Mouse (Mus musculus) midbrain, embryonic 11.5 days (tissue): ENCODE results near the gene Gm42791. TPM values are rescaled to one million over a fixed set of nuclear protein-coding genes. Genes with fewer than 3 reads are reported as not detected.

Experiments used
- ATAC-seq: fragments of 200-750 bp; cut with Nextera tagmentation; 2 replicates; pipeline ENCODE4 v1.8.0; 2017; ENCODE audit warnings: moderate TSS enrichment, moderate library complexity; ENCODE audit not compliant: low FRiP score
- DNase-seq: peaks from one replicate; pipeline ENCODE4 v3.0.0; 2015; ENCODE audit warnings: low spot score; ENCODE audit errors: missing footprints
- H3K27ac ChIP-seq: fragments of 300-500 bp; sonication (generic); 2 replicates; pipeline ENCODE4 v1.5.1; 2014; ENCODE audit warnings: low read depth, low read length
- H3K27me3 ChIP-seq: fragments of 300-500 bp; sonication (generic); 2 replicates; pipeline ENCODE4 v1.6.1; 2014; ENCODE audit warnings: mild to moderate bottlenecking, low read length, moderate library complexity, mixed read lengths; ENCODE audit not compliant: control insufficient read depth, insufficient read depth
- H3K36me3 ChIP-seq: fragments of 300-500 bp; sonication (generic); 2 replicates; pipeline ENCODE4 v1.6.1; 2014; ENCODE audit warnings: mild to moderate bottlenecking, low read length, moderate library complexity, mixed read lengths; ENCODE audit not compliant: control insufficient read depth, insufficient read depth
- H3K4me1 ChIP-seq: fragments of 300-500 bp; sonication (generic); 2 replicates; pipeline ENCODE4 v1.6.1; 2014; ENCODE audit warnings: low read length; ENCODE audit not compliant: control insufficient read depth, insufficient read depth
- H3K4me2 ChIP-seq: fragments of 300-500 bp; sonication (generic); 2 replicates; pipeline ENCODE4 v1.6.1; 2014; ENCODE audit warnings: mild to moderate bottlenecking, moderate library complexity
- H3K4me3 ChIP-seq: fragments of 300-500 bp; sonication (generic); 2 replicates; pipeline ENCODE4 v1.5.1; 2014; ENCODE audit warnings: low read depth, low read length
- H3K9ac ChIP-seq: fragments of 300-500 bp; sonication (generic); 2 replicates; pipeline ENCODE4 v1.6.1; 2014; ENCODE audit warnings: low read length
- H3K9me3 ChIP-seq: fragments of 300-500 bp; sonication (generic); 2 replicates; pipeline ENCODE4 v1.6.1; 2016; ENCODE audit warnings: low read length; ENCODE audit not compliant: control insufficient read depth
- WGBS: fragments of 180-500 bp; shearing (Covaris S2); extraction: QIAGEN DNeasy Blood & Tissue Kit; methylation state at CpG from one replicate; pipeline ENCODE4 v1.1.7; 2014; 5-methylcytosine and 5-hydroxymethylcytosine counted together
- polyA plus RNA-seq: library from polyadenylated mRNA; unstranded; fragments of >200 nt; fragmentation: Nextera tagmentation; extraction: Ambion mirVana; gene quantifications from 2 replicates; pipeline ENCODE4 v1.2.1, GENCODE M21; 2014

Gm42791 gene
- polyA plus RNA-seq, 1 experiment from 2014 or later: 2.0 TPM

DNA sequence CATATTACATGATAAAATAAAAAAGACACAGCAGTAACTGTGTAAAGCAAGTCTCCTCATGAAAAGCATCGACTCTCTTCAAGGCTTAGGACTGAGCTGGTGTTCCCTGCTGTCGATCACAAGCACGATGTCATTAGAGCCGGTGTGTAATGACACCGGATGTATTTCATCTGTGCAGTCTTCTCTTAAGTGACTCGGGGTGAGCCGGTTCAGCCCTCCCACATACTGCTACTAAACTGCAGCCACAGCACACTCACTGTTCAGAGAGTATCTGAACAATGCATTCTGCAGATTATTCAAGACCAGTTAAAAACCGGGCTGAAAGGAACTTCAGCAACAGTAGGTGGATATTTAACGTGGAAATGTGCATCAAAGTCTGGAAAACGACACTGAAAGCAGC is 71.5 kb downstream of the Gm42791 start:
- Histone ChIP-seq H3K9ac (no peak overlapping the region), H3K9me3 (no peaks in the 10 kb centered on the region), H3K4me1 (no peaks in the 10 kb centered on the region), H3K36me3 (peaks cover 1% of the 10 kb centered on the region; the same call in 1 of the 2 replicates), H3K27me3 (no peaks in the 10 kb centered on the region), H3K4me3 (no peak overlapping the region), H3K4me2 (no peak overlapping the region), H3K27ac (no peak overlapping the region)
- DNase-seq (no peak), ATAC-seq (no peak)
- 90% methylated on average over 10 of the region's 10 CpGs for WGBS

- no peak overlapping the region for H3K4me3 ChIP-seq
- H3K27ac ChIP-seq: no peak overlapping the region
- H3K4me1 ChIP-seq: no peaks in the 10 kb centered on the region
- H3K36me3 ChIP-seq: peaks cover 3% of the 10 kb centered on the region; the same call in 1 of the 2 replicates
- no peaks in the 10 kb centered on the region for H3K9me3 ChIP-seq
- ATAC-seq: no peak
- DNase-seq: no peak
- no peak overlapping the region for H3K9ac ChIP-seq
- WGBS: 87% methylated on average over 5 of the region's 5 CpGs
- no peaks in the 10 kb centered on the region for H3K27me3 ChIP-seq
- H3K4me2 ChIP-seq: no peak overlapping the region
Observed at GRCm38 (mm10) chr5:148922773-148923172, 72.2 kb downstream of the Gm42791 start.

DNA sequence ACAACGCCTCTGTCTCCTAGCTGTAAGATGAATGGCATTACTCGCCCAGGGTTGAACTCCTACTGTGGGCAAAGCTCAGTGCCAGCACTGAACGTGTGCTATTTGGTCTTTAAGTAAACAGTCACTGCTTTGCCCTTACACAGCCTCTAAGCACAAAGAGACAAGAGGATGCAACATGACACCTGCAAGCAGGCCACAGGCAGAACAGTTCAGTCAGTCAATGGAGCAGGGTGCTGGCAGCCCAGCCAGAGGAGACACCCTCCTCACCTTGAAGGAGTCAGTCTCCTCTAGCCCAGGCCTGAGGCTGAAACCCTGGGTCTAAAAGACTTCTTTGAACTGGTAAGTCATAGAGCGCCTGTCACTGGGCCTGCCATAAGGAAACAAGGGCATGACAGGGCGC is 76.9 kb downstream of the Gm42791 start:
- H3K27ac ChIP-seq: no peak overlapping the region
- H3K4me2 ChIP-seq: no peak overlapping the region
- ATAC-seq (no peak), DNase-seq (no peak)
- H3K9me3 ChIP-seq: no peaks in the 10 kb centered on the region; the same call in 1 of the 2 replicates
- WGBS: 78% methylated on average over 5 of the region's 5 CpGs
- H3K9ac ChIP-seq: no peak overlapping the region
- H3K4me3 ChIP-seq: no peak overlapping the region
- no peaks in the 10 kb centered on the region for H3K4me1 ChIP-seq
- H3K27me3 ChIP-seq: no peaks in the 10 kb centered on the region
- H3K36me3 ChIP-seq: peaks cover 6% of the 10 kb centered on the region; the same call in 1 of the 2 replicates

DNA sequence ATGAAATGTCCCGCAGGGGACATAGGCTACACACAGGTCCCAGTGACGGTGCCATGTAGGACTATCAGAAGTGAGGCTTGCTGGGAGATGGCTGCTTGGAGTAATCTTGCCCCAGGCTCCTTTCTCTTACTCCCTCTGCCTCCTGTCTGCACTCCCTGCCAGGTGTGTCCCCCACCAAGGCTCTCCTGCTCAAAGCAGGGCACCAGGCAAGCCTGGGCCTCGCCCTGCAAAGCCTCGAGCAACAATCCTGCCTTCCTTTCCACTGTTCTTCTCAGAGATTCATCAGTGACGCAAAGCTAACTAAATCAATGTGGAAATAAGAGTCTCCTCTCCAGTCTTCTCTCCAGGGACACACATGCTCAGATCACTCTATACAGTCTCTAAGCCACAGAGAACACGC is 78.2 kb downstream of the Gm42791 start:
- H3K4me1 ChIP-seq: no peaks in the 10 kb centered on the region
- WGBS: 89% methylated on average over 6 of the region's 6 CpGs
- H3K27ac ChIP-seq: no peak overlapping the region
- ATAC-seq (no peak), DNase-seq (peak; percentile 64)
- peaks cover 10% of the 10 kb centered on the region; the same call in 1 of the 2 replicates for H3K36me3 ChIP-seq
- no peaks in the 10 kb centered on the region; the same call in 1 of the 2 replicates for H3K9me3 ChIP-seq
- H3K27me3 ChIP-seq: no peaks in the 10 kb centered on the region
- H3K9ac ChIP-seq: no peak overlapping the region
- H3K4me2 ChIP-seq: no peak overlapping the region
- H3K4me3 ChIP-seq: no peak overlapping the region

DNA sequence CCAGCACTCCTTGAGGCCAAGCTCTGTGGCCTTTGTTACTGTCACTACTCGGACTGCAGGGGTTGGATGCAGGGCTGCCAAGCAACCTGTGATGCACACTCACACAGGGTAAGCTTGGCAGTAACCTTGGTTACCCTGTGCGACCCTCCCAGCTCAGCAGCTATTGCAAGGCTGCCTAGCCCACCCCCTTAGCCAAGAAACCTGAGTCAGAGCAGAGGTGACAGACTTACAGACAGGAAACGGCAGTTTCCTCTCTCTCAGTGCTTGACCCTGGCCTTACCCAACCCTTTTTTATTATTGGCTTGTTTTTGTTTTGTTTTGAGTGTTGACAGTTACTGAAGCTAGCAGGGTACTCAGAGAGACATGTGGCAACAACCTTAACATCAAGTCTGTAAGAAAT is 82.7 kb downstream of the Gm42791 start:
- no peak overlapping the region for H3K4me3 ChIP-seq
- no peak for DNase-seq
- no peak for ATAC-seq
- H3K27me3 ChIP-seq: no peaks in the 10 kb centered on the region
- WGBS: 73% methylated on average over 3 of the region's 3 CpGs
- H3K4me1 ChIP-seq: peaks cover 12% of the 10 kb centered on the region
- H3K9ac ChIP-seq: no peak overlapping the region
- H3K27ac ChIP-seq: no peak overlapping the region
- no peaks in the 10 kb centered on the region; the same call in 1 of the 2 replicates for H3K9me3 ChIP-seq
- H3K4me2 ChIP-seq: no peak overlapping the region
- H3K36me3 ChIP-seq: peaks cover 7% of the 10 kb centered on the region; the same call in 1 of the 2 replicates

DNA sequence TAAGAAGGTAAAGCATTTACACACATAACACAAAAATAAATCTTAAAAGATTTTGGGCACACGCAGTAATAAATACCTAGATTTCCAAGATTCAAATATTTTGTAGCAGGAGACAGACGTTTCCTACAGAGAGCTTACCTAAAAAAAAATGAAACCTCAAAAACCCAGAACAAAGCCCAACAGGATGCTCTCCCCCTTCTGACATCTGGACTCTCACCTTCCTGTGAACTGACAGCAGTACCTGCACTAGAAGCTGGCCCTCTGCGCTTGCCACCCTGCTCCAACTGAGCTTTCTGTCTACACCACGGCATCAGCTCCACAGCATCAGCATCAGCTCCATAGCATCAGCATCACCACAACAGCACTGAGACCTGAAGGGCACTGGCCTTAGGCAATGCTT is 84.9 kb downstream of the Gm42791 start:
- Histone ChIP-seq H3K27ac (no peak overlapping the region), H3K9ac (no peak overlapping the region), H3K4me3 (no peak overlapping the region), H3K4me1 (peaks cover 12% of the 10 kb centered on the region), H3K9me3 (no peaks in the 10 kb centered on the region; the same call in 1 of the 2 replicates), H3K36me3 (peaks cover 7% of the 10 kb centered on the region; the same call in 1 of the 2 replicates), H3K4me2 (no peak overlapping the region), H3K27me3 (no peaks in the 10 kb centered on the region)
- DNase-seq (peak; percentile 44), ATAC-seq (no peak)
- WGBS: 94% methylated on average over 4 of the region's 4 CpGs

DNA sequence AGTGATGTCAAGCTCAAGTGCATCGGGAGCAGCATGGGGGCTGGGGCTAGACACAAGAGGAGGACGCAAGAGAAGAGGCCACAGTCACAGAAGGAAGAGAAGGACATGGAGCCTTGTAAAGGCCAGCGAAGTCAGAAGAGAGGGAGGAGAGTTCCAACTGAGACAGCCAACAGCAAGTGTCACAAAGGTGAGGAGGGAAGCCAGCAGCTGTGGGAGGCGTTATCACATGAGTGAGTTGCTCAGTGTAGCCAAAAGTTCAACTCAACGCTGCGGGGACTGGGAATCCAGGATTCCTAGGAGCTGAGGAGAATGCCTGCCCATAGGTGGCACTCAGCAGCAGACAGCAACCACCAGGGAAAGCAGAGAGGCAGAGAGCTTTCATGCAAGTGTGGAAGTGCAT is 85.5 kb downstream of the Gm42791 start:
- Histone ChIP-seq H3K36me3 (peaks cover 7% of the 10 kb centered on the region; the same call in 1 of the 2 replicates), H3K4me3 (no peak overlapping the region), H3K4me1 (peaks cover 12% of the 10 kb centered on the region), H3K9ac (no peak overlapping the region), H3K27me3 (no peaks in the 10 kb centered on the region), H3K4me2 (no peak overlapping the region), H3K27ac (no peak overlapping the region), H3K9me3 (no peaks in the 10 kb centered on the region; the same call in 1 of the 2 replicates)
- ATAC-seq (no peak), DNase-seq (peak; percentile 86)
- WGBS: 28% methylated on average over 6 of the region's 6 CpGs

DNA sequence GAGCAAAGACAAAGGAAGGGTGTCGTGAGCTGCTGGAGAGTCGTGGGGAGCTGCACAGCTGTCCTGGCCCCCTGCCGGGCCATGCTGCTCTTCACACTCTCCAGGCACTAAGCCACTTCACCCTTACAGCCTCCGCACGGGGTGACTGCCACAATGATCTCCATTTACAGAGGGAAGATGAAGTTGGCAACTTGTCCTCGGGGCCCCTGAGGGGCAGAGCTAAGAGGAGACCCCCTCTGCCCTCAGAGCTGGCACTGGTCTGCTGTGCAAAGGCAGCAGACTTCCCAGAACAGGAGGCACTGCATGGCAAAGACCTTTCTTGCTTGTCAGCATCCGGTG is 85.9 kb downstream of the Gm42791 start:
- peaks cover 12% of the 10 kb centered on the region for H3K4me1 ChIP-seq
- 17% methylated on average over 7 of the region's 7 CpGs for WGBS
- H3K4me3 ChIP-seq: no peak overlapping the region
- H3K27me3 ChIP-seq: no peaks in the 10 kb centered on the region
- no peak overlapping the region for H3K27ac ChIP-seq
- H3K36me3 ChIP-seq: peaks cover 10% of the 10 kb centered on the region; the same call in 1 of the 2 replicates
- DNase-seq (peak; percentile 76), ATAC-seq (peak; percentile 64; the same call in 1 of the 2 replicates)
- H3K4me2 ChIP-seq: no peak overlapping the region
- H3K9me3 ChIP-seq: no peaks in the 10 kb centered on the region; the same call in 1 of the 2 replicates
- no peak overlapping the region for H3K9ac ChIP-seq

DNA sequence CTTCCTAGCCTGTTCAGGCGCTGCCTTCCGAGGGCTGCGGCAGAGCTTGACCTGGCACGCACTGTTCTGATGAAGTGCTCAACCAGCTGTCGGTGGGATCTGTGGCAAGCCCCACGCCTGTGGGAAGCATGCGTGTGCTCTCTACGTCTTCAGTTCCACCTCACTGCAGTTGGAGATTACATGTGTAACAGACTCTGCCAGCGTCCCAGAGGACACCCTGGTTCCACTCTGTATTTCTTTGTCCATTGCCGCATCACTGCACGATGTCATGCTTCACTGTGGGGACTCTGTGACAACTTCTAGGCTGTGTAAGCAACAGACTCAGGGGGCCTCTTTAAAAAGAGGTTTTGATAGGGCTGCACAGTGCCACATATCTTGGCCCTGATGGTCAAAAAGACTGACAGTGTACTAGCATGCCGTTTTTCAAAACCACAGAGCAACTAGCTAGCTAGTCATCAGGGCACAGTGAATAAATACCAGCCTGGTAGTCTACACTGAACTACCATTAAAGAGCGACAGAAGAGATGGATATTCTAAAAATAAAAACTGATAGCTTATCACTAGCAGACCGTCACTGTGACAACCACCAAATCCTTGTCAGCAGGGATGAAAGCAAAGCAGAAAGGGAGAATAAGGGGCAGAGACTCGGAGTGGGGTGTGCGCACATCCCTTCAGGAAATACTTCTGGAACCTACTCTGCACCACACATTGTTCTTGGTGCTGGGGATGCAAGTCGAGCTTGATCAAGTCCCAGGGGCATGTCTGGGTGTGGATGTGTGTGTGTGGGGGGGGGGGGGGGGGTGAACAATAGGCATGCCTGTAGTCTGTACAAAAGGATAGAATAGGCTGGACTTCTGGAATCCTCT is 86.5 kb downstream of the Gm42791 start:
- H3K27ac ChIP-seq: peak overlapping the region; percentile 5
- H3K9me3 ChIP-seq: no peaks in the 10 kb centered on the region; the same call in 1 of the 2 replicates
- H3K4me2 ChIP-seq: no peak overlapping the region
- no peaks in the 10 kb centered on the region for H3K27me3 ChIP-seq
- 69% methylated on average over 17 of the region's 17 CpGs for WGBS
- H3K36me3 ChIP-seq: peaks cover 12% of the 10 kb centered on the region; the same call in 1 of the 2 replicates
- peaks cover 12% of the 10 kb centered on the region for H3K4me1 ChIP-seq
- no peak overlapping the region for H3K9ac ChIP-seq
- DNase-seq (peak; percentile 76), ATAC-seq (peak; percentile 51; the same call in 1 of the 2 replicates)
- H3K4me3 ChIP-seq: no peak overlapping the region
